Mouse (Mus musculus): ENCODE measurements around the gene Il1rl1. TPM values are rescaled to one million over a fixed set of nuclear protein-coding genes. Genes with fewer than 3 reads are reported as not detected.

Il1rl1 gene
- total RNA-seq (2021), result under 1 TPM in 1 of 2 experiments, not detected in 1; 0.09 TPM
- long read RNA-seq, experiment 1, result 0 reads
- long read RNA-seq, experiment 2, result 0 reads

DNA sequence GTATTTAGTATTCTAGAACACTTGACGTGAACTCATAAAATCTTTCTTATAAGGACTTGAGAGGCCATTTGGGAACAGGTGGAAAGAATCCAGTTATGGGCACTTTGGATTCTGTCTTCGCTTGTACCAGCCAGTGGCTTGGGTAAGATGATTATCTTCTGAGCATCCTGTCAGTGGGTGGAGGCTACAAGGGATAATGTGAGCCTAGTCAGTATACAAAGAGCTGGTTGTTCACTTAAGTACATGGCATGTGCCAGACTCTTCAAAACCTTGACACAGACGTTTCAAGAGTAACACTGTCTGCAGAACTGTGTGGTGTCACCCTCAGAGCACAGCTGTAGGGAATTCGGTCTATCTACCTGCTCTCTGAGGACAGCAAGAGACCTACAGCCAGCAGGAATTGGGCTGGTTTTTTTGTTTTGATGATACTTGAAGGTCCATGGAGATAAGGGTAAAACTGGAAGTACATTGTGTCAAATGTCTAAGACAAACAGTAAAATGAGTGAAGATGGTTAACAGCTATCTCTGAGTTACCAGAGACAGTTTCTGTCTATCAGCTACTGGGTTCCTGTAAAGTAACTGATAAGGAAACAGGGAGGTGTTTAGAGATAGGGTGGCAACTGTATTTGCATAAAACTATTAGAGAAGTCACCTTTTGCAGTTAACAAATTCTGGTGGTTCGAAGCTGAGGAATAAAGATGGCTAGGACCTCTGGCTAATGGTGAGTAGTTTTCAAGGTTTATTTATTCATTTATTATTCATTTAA is at the start of gene Il1rl1:
Il1rl1 (plus strand) TSS at position 661 of the 766 bp plus-strand sequence.
- no peak for DNase-seq (ENCODE audit: low spot score in 2 of 2)

DNA sequence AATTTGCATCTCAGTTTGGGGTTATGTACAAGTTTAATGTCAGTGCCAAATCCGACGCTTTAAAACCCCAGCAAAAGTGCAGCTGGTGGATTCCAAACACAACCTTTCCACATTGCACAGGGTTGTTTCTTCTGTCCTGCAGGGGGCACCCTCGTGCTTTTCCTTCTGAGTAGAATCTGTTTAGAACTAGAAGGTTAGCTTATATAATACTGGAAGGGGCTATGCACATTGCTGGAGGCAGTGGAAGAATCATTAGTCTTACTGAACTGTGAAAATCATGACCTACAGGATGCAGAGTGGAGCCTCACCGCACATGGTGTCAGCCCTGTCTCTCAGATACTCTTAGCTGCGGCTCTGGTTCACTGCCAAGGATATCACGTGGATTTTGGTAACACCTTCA is 49.3 kb upstream of the Il1rl1 start:
- DNase-seq (ENCODE audit: low spot score in 2 of 2), result peak; percentile 77 to 83

DNA sequence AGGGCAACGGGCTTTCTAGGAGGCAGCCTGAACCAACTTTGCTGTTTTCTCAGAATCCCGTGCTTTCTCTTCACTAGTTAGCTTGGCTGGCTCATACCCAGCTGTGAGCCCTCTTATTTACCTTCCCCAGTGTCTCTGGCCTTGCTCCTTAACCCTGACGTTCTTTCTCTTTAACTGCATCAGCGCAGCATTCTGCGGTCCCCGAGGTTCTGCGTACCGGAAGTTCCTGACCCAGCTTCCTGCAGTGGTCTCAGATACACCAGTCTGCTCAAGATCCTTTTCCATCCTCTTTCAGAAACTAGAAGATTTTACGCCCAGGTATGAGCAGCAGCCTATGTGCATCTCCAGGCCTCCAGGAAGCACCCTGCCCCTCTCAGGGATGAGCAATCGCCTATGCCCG is 48.4 kb upstream of the Il1rl1 start:
- no peak for DNase-seq (ENCODE audit: low spot score in 2 of 2)

DNA sequence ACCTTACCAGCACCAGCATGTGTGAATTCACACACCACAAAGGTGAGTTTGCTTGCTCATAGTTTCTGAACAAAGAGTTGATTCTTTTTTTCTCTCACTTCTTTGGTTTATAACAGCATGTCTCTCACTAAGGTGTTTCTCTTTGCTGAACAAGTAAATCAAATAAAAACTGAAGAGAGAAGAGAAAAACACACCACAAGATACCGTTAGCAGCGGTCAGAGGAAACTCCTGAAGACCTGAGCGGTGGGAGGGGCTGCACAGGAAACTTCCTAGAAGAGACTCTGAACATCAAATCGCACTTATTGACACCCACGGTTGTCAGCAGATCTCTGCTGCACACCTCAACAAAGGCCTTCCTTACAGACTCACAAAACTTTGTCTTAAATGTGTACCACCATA is 46.5 kb upstream of the Il1rl1 start:
- no peak for DNase-seq (ENCODE audit: low spot score in 2 of 2)

DNA sequence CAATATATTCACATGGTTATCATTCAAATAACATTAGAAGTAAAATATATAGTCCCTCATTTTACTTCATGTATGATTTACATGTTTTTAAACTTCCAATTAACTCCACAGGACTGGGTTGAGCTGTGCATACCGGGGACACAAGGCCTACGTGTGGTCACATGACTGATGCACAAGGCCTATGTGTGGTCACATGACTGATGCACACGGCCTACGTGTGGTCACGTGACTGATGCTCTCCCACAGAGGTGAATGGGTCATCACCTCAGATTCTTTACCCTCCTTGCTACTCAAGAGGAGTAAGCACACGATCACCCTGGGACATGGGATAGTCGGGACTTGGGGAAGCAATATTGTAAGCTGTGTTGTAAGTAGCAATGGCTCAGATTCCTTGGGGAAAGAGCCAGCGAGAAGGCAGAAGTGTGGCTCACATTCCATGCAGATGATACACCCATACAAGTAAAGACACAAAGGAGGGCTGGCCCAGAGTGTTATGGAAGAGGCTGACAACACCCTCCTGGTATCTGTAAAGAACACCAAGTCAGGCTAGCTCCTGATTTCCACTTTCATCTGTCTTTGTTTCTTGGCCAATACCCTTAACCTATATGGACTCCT is 44.3 kb upstream of the Il1rl1 start:
- no peak for DNase-seq (ENCODE audit: low spot score in 2 of 2)

DNA sequence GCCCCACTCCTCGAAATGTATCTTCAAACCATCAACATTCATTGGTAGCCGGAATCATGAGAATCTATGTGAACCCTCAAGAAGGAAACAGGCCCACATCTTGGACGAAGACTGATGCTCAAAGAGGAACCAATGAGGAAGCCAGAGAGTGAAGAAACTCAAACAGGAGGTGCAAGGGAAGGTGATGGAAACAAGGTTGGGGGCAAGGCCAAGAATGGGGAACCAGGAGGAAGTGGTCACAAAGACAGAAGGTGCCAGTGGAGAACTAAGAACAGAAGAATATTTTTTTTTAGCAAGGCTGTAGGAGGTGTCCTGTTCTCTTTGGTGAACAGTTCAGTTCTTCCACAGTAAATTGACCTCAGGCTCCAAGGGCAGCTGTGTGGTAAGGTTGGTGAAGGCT is 38.0 kb upstream of the Il1rl1 start:
- DNase-seq (ENCODE audit: low spot score in 2 of 2), result no peak

DNA sequence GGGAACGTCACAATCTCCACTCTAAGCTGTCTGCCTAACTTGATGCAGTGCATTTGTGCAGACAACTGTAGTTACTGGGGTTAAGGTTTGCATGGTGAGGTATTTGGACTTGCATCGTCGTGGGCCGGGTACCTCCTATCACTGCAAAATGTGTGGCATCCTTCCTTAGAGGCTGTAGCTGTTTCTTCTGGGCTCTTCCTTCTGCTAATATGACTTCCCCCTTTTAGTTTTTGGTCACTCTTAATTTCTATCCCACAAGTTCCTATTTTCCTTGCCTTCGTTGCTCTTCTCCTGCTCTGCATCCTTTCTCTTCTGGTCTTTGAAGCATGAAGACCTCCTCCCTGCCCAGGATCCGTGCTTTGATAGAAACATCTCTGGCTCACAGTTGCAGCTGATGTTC is 36.8 kb upstream of the Il1rl1 start:
- DNase-seq (ENCODE audit: low spot score in 2 of 2), result no peak

DNA sequence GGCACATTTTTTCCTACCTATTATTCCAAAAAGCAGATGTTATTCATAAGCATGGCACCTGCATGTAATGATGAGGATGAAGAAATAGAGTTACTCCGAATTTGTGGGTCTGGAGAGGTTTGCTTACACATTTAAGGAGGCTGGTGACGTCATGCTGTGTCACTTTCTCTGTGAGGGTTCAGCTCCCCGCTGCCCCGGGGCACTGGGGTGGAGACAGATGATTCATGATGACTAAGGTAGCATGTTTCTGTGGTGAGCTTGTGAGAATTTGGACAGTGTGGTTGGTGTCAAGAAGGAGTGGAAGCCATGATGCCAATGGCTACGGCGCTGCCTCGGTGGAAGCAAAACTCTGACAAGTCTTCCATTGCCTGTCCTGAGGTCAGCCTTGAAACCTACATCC is 36.2 kb upstream of the Il1rl1 start:
- no peak for DNase-seq (ENCODE audit: low spot score in 2 of 2)

DNA sequence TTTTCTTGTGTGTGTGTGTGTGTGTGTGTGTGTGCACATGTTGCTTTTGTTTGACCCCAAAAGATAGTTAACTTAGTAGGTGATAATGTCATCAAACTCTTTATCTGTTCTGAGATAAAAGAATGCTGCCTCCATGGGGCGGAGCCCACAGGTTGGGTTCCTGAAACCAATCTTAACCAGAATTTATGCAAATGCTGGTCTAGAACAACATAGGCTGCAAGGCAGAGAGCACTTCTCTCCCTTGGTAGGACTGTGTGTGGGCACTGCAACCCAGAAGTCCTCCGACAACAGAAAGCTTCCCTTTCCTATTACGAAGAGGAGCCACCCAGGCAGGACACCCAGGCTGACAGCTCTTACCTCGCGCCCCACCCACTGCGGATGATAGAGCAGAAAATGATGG is 29.7 kb upstream of the Il1rl1 start:
- no peak for DNase-seq (ENCODE audit: low spot score in 2 of 2)

DNA sequence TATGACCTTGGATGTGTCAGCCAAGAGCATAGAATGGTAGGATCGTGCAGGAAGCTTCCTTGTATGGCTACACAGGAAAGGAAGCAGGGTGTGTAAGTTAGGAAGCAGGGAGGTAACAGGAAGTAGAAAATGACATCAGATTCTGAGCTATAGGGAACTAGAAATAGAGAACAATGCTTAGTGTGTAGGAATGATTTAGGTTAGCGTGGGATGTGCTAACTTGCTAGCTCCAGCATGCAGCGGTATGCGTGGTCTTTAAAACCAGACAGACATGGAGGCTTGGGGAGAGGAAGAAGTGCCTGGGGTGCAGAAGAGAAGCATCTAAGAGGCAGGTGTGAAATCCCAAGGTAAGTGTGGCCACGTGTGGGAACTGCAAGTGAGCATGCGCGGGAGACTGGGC is 24.7 kb upstream of the Il1rl1 start:
- peak; percentile 8 to 9 for DNase-seq (ENCODE audit: low spot score in 2 of 2)

DNA sequence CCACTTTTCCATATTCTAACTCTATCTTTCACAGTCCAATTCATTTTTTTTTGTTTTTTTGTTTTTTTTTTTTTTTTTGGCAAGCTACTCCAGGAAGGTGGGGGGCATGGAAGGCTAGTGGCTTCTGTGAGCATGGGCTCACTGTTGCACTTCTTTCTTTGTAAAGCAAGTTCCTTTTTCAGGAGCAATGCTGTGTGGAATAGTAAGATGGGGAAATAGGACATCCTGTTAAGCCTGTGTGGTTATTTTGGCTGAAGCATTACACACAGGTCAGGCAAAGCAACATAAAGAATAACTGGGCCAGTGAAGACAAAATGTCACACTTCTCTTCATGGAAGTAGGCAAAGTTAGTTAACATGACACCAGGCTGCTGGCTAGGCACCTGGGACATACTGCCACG is 19.5 kb upstream of the Il1rl1 start:
- DNase-seq (ENCODE audit: low spot score in 2 of 2), result no peak

DNA sequence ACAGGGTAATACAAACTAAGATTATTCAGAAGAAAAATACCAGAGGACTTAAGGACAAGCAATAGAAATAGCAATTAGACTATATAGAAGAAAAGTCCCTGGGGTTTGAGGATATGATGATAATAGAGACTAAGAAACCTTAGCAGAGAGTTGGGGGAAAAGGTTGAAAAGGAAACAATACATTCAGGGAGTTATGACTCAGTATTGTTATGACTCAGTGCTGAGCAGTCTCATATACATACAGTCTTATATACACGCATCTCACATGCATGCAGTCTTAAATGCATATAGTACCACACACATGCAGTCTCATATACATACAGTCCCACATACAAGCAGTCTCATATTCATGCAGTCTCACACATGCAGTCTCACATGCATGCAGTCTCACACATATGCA is 16.3 kb upstream of the Il1rl1 start:
- DNase-seq (ENCODE audit: low spot score in 2 of 2), result no peak

DNA sequence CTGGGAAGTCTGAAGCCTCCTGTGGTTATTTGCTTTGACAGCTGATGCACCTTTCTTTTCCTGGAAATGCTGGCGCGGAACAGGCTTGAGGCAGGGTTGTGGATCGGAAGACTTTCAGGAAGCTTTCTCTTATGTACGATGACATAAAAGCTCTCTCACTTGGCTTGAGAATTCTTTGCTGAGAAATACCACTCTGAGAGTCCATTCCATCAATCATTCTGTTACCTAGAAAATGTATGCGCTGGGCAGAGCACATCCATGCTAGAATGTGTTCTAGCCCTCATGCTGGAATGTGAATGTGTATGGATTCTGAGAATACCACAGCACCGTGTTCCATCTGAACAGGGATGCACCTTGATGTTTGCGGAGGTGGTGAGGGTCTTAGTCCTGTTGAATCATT is 15.1 kb upstream of the Il1rl1 start:
- DNase-seq (ENCODE audit: low spot score in 2 of 2), result no peak

DNA sequence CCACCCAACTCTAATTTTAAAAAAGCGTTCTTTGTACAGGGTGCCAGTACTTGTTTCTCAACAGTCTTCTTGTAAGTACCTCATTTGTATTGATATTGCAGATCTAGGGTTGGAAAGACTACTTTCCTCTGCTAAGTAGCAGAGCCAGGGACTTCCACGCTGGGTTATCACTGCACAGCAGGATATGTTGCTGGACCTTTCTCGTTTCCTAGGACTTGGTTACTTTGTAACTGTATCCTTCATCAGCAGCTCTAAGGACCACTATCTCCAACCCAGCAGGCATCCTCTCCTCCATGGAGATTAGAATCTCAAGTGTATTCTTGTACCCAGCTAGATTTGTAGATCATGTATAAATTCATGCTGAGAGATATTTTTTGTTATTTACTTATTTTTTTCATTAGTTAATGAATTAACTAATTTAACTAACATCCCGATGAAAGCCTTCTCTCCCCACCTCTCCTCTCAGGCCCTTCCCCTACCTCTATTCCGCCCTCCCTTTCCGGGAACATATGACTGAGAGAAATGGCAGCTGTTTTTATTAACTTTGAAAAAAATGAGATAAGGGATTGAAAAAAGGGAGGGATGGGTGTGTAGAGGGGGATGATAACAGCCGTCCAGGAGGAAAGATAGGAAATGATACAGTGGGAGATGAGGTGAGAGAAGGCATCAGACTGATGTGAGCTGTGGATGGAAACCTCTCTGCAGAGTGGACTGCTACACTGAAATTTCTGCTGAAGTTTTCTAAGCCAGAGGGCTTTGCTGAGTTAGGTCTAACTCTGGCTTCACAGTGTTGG is 14.3 kb upstream of the Il1rl1 start:
- DNase-seq (ENCODE audit: low spot score in 2 of 2), result no peak

DNA sequence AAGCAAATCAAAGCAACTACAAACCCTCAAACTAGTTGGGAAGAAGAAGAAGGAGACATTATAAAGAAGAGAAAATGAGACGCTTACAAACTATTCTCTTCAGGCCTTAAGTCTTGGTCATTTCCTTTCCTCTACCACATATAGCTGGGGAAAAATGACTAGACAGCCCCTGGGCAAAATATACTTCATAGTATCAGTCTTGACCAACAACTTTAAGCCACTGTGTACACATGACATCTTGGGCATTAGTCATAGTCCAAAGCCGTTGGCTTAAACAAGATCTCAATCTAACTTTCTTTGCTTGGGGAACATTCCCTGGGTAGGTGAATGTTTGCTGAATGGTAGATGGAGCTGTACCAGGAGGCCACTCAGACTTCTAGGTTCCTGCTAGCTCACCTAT is 12.3 kb upstream of the Il1rl1 start:
- no peak for DNase-seq (ENCODE audit: low spot score in 2 of 2)

DNA sequence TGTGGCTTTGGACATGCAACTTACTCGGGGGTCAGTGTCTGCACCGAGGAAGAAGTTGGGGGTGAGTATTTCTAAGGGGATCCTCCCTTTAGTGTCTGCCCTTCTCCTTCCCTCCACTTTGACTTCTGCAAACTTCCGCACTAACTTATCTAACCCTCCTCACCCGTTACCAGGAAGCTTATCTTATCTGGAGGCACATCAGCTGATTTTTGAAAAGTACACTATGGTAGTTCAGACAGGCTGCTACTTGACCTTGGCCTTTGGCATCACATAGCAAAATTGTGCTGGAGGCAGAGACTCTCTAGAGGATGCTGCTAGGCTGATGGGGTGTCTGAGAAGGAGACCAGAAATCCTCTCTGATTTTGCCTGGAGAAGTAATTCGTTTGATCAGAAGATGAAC is 10.9 kb upstream of the Il1rl1 start:
- DNase-seq (ENCODE audit: low spot score in 2 of 2), result no peak

DNA sequence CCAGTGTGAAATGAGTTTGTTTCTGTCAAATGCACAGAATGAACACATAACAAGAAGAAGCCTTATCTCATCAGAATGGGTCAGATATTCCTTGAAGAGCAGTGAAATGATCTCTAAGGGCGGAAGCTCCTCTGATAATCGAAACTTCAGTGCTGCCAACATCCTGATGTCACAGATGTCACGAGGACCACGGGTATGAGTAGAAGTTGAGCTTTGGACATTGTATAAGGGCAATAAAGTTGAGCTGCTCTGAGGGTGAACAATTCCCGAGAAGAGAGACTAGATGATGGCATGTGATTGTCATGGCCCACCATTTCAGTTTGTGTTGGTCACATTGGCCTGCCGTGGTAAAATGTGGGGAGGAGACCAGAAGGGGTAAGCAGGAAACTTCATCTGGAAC is 5.5 kb upstream of the Il1rl1 start:
- DNase-seq (ENCODE audit: low spot score in 2 of 2), result no peak

DNA sequence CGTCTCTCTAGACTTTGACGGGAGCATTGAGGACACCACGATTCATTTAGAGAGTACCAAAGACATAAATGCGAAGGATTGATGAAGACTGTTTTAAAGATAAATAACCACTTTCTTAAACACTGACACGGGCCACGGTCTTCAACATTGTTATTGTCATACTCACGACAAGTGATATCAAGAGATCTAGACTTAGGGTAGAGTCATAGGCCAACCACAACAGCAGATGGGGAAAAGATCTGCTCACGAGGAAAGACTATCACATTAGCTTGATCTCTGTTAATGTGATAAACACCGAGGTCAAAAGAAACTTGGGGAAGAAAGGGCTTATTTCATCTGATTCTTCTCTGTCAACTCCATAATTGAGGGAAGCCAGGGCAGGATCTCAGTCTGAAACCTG is 2.1 kb upstream of the Il1rl1 start:
- DNase-seq (ENCODE audit: low spot score in 2 of 2), result no peak

DNA sequence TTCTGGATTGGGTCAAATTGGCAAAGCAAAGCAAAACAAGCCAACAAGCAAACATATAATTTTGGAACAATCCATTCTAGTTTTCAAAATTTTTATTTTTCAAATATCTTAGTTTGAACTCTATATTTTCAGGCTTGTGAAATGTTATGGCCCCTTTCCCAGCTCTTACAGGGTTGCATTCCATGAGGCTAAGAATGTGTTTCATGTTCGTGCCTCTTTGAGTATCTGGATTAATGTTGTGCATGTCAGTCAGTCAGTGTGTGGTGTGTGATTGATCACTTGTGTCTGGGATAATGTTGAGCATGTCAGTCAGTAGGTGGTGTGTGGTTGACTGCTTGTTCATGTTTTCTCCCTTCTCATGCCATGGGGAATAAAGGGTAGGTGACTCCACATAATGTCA is 1.5 kb upstream of the Il1rl1 start:
- no peak for DNase-seq (ENCODE audit: low spot score in 2 of 2)

DNA sequence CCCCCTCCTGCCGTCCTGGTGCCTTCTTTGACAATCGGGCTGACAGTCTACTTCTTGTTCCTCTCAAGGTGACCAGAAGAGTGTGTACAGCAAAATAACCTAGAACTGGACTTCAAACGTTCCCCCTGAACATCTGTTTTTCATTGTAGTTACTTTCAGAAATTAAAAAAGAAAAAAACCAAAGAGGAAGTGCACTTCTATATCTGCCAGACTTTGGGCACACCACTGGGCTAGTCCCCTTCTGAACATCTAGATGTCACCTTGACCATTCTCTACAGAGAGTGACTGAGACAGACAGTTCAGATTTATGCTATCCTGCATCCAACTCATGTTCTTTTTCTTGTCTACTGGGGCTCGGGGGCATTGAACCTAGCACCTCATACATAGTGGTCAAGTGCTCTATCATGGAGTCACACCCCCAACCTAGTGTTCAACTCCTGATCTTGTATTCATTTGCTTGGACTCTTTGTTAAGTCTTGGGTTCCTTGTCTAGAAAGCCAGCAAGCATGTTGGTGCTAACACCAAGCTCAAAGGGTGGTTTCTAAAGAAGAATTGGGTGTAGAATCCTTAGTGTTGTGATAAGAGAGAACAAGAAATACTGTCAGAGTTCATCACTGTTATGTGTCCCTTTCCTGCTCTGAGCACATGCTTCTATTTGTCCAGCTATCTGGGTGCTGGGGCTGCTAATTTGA is 919 bp downstream of the Il1rl1 start:
- no peak for DNase-seq (ENCODE audit: low spot score in 2 of 2)

DNA sequence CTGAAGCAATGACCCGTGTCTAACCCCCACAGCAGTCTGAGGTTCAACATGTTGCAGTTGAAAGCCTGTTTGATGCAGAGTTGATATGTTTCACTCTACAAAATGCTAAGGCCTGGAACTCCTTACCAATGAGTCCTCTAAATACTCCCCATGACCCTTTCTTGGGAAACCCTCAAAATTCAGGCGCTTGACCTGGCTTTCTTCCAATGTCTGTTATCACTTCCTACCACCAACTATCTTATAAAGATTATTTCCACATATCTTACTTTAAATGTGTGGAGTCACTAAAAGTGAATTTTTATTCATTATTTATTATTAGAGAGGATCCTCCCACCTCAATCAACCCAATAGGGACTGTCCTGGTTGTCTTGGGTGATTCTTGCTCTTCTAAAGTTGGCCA is 2.8 kb downstream of the Il1rl1 start:
- no peak for DNase-seq (ENCODE audit: low spot score in 2 of 2)

DNA sequence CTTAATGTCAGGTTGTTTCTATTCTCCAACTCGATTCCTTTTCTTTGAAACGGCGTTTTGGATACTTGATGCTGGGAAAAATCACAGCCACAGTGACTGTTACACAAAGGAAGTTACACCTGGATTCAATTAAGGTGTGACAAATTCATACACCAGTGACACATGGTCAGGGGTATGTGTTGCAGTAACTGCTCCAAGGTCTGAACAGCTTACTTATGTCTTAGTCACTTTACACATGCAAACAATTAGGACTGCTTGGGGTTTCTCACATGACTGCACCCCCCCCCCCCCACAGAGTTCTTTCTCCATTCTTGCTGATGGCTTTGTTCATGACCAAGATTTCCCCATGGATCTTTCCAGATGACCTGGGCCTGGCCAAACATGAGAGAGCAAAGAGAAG is 6.6 kb downstream of the Il1rl1 start:
- DNase-seq (ENCODE audit: low spot score in 2 of 2), result no peak
